In genomic region chr1:161575939-161576338, GRCm38 (mm10) we compare ENCODE assay signal across 12 mouse cellular contexts.
DNase-seq lines count a peak whose midpoint lies in the region; ATAC-seq lines count a peak whose summit lies in the region.
"Had no signal": no experiment of that assay in that cellular context is flagged by ENCODE, and none has a peak within 500 bp of the region (broad histone marks: within the 10 kb centered on the region; RNA-seq: fewer than 3 reads in every experiment).

No protein-coding gene starts in this region.

- no peak overlapping the region for H3K4me2 ChIP-seq in lung, embryonic 16.5 days (ENCODE audit: low read depth, low read length)
- H3K4me2 ChIP-seq: heart, embryonic 15.5 days; liver, embryonic 11.5 days; midbrain, embryonic 12.5 days had no signal

- no peak overlapping the region for H3K4me3 ChIP-seq in lung, embryonic 16.5 days (ENCODE audit: low read length)
- H3K4me3 ChIP-seq: heart, embryonic 15.5 days; midbrain, embryonic 12.5 days had no signal

- H3K36me3 ChIP-seq in lung, embryonic 16.5 days (ENCODE audit: control insufficient read depth, insufficient read depth, low read length) = no peaks in the 10 kb centered on the region
- H3K36me3 ChIP-seq: heart, embryonic 15.5 days; midbrain, embryonic 12.5 days had no signal

- no peaks in the 10 kb centered on the region for H3K9me3 ChIP-seq in lung, embryonic 16.5 days (ENCODE audit: control insufficient read depth, low read length)
- H3K9me3 ChIP-seq: heart, embryonic 15.5 days; midbrain, embryonic 12.5 days had no signal

- DNase-seq in frontal cortex, adult 2 months (ENCODE audit: extremely low spot score in 1 of 2, low spot score in 1 of 2) = no peak
- DNase-seq in lung, postnatal 25 days (ENCODE audit: low spot score) = no peak
- peak; percentile 56 for DNase-seq in brain, embryonic 18.5 days (ENCODE audit: low read depth, low spot score)
- peak; percentile 6 to 53 for DNase-seq in lung, postnatal 4 days
- DNase-seq in ovary, postnatal 36 days (ENCODE audit: low spot score) = no peak
- DNase-seq: adrenal gland, postnatal 14 days; cerebellum, adult 9-10 months had no signal

- H3K27ac ChIP-seq in lung, embryonic 16.5 days (ENCODE audit: low read length) = peak overlapping the region; percentile 26; the same call in 1 of the 2 replicates
- H3K27ac ChIP-seq: heart, embryonic 15.5 days; midbrain, embryonic 12.5 days had no signal

- no peak overlapping the region for H3K9ac ChIP-seq in lung, embryonic 16.5 days (ENCODE audit: low read length)
- H3K9ac ChIP-seq: heart, embryonic 15.5 days; midbrain, embryonic 12.5 days had no signal

- peaks cover 14% of the 10 kb centered on the region for H3K4me1 ChIP-seq in lung, embryonic 16.5 days (replicated peaks; ENCODE audit: control insufficient read depth, insufficient read depth, low read length)
- H3K4me1 ChIP-seq: heart, embryonic 15.5 days; midbrain, embryonic 12.5 days had no signal

- H3K27me3 ChIP-seq in lung, embryonic 16.5 days (ENCODE audit: control insufficient read depth, insufficient read depth, low read depth, low read length) = no peaks in the 10 kb centered on the region
- H3K27me3 ChIP-seq: heart, embryonic 15.5 days; midbrain, embryonic 12.5 days had no signal

- WGBS in lung, embryonic 16.5 days = 23% methylated on average over 7 of the region's 7 CpGs

- peak; percentile 50; the same call in 1 of the 2 replicates for ATAC-seq in frontal cortex, adult (ENCODE audit: low TSS enrichment)
- ATAC-seq in lung, embryonic 16.5 days (ENCODE audit: low read depth) = peak; percentile 90

Comparison
In these comparisons a context has a peak if more than half of its experiments do, and no peak if none do; other contexts are left out.
1. DNase-seq: peak in brain, embryonic 18.5 days (single experiment) and lung, postnatal 4 days (2 of 2); none in frontal cortex, adult 2 months (0 of 2), lung, postnatal 25 days (single experiment) and ovary, postnatal 36 days (single experiment).